Mouse (Mus musculus) myocyte (in vitro differentiated cells): ENCODE measurements around the gene Cpvl. TPM values are rescaled to one million over a fixed set of nuclear protein-coding genes. Genes with fewer than 3 reads are reported as not detected.

Source experiments
- H3K27me3 ChIP-seq: one replicate; pipeline ENCODE4 v1.6.1; 2011; ENCODE audit not compliant: control insufficient read depth, insufficient read depth, insufficient read length
- H3K36me3 ChIP-seq: one replicate; pipeline ENCODE4 v1.6.1; 2011; ENCODE audit not compliant: control insufficient read depth, insufficient read depth
- H3K4me2 ChIP-seq: one replicate; pipeline ENCODE4 v1.6.1; 2011; ENCODE audit warnings: low read depth, control low read depth
- H3K4me3 ChIP-seq: one replicate; pipeline ENCODE4 v1.5.1; 2011; ENCODE audit warnings: mild to moderate bottlenecking, control low read depth, moderate library complexity
- H3K79me2 ChIP-seq: one replicate; pipeline ENCODE4 v1.6.1; 2011; ENCODE audit not compliant: control insufficient read depth, insufficient read depth
- H3ac ChIP-seq: one replicate; pipeline ENCODE4 v1.6.1; 2011; ENCODE audit not compliant: control insufficient read depth, insufficient read length
- CEBPB ChIP-seq: IDR thresholded peaks from 2 replicates; pipeline ENCODE4 v1.6.1; 2011; ENCODE audit warnings: mild to moderate bottlenecking, moderate library complexity; ENCODE audit not compliant: poor library complexity, insufficient read depth, severe bottlenecking
- E2F4 ChIP-seq: IDR thresholded peaks from one replicate; pipeline ENCODE4 v1.6.1; 2011; ENCODE audit warnings: mild to moderate bottlenecking, control low read depth, moderate library complexity; ENCODE audit not compliant: insufficient read depth
- MAX ChIP-seq: IDR thresholded peaks from one replicate; pipeline ENCODE4 v1.6.1; 2011; ENCODE audit warnings: low read depth, mild to moderate bottlenecking, control low read depth
- MYOD1 ChIP-seq, 3 experiments: IDR thresholded peaks; one replicate each; pipeline ENCODE4 v1.6.1; 2011; ENCODE audit warnings: control low read depth in 2 of 3, low read depth in 2 of 3, mild to moderate bottlenecking in 2 of 3, moderate library complexity in 1 of 3; ENCODE audit not compliant: insufficient read length in 2 of 3, control insufficient read depth in 1 of 3
- MYOG ChIP-seq, 3 experiments: IDR thresholded peaks; one replicate each; pipeline ENCODE4 v1.6.1; 2011; ENCODE audit warnings: control low read depth in 2 of 3, low read depth in 2 of 3, mild to moderate bottlenecking in 2 of 3; ENCODE audit not compliant: insufficient read length in 2 of 3, control insufficient read depth in 1 of 3, insufficient read depth in 1 of 3
- POLR2A ChIP-seq: IDR thresholded peaks from one replicate; pipeline ENCODE4 v1.6.1; 2011; ENCODE audit warnings: low read depth, mild to moderate bottlenecking, control low read depth, moderate library complexity; ENCODE audit not compliant: insufficient read length
- POLR2AphosphoS2 ChIP-seq: IDR thresholded peaks from one replicate; pipeline ENCODE4 v1.6.1; 2011; ENCODE audit warnings: low read depth, control low read depth; ENCODE audit not compliant: insufficient read length
- REST ChIP-seq: IDR thresholded peaks from one replicate; pipeline ENCODE4 v1.6.1; 2011; ENCODE audit warnings: mild to moderate bottlenecking, control low read depth, moderate library complexity; ENCODE audit not compliant: insufficient read depth, insufficient read length
- SRF ChIP-seq: IDR thresholded peaks from one replicate; pipeline ENCODE4 v1.6.1; 2011; ENCODE audit warnings: low read depth; ENCODE audit not compliant: control insufficient read depth, insufficient read length
- TCF12 ChIP-seq: IDR thresholded peaks from one replicate; pipeline ENCODE4 v1.6.1; 2011; ENCODE audit warnings: mild to moderate bottlenecking, control low read depth; ENCODE audit not compliant: poor library complexity, insufficient read depth, severe bottlenecking
- TCF3 ChIP-seq: IDR thresholded peaks from one replicate; pipeline ENCODE4 v1.6.1; 2011; ENCODE audit warnings: low read depth, control low read depth; ENCODE audit not compliant: insufficient read length
- USF1 ChIP-seq: IDR thresholded peaks from one replicate; pipeline ENCODE4 v1.6.1; 2011; ENCODE audit warnings: low read depth, mild to moderate bottlenecking, control low read depth, moderate library complexity
- polyA plus RNA-seq: library from polyadenylated mRNA; unstranded; fragments of >200 nt; fragmentation: generic; extraction: Trizol; gene quantifications from one replicate; pipeline ENCODE4 v1.2.1, GENCODE M21; 2012; ENCODE audit warnings: missing spikeins

Gene Cpvl
- polyA plus RNA-seq, 1 experiment = not detected

- H3K4me3 ChIP-seq = no peak overlapping the region
- H3K4me2 ChIP-seq = no peak overlapping the region
- TF ChIP-seq SRF (no peak), REST (no peak), POLR2AphosphoS2 (no peak), E2F4 (no peak), TCF12 (no peak), USF1 (no peak), TCF3 (no peak), CEBPB (no peak), MAX (no peak), MYOG (IDR thresholded peaks at IDR 0.05; ENCODE audit: control insufficient read depth in 1 of 3, insufficient read depth in 1 of 3, insufficient read length in 2 of 3, low read depth in 2 of 3) (no peak), MYOD1 (IDR thresholded peaks at IDR 0.05; ENCODE audit: control insufficient read depth in 1 of 3, insufficient read length in 2 of 3, low read depth in 2 of 3) (no peak), POLR2A (no peak)
- H3K79me2 ChIP-seq = no peaks in the 10 kb centered on the region
- H3ac ChIP-seq = no peak overlapping the region
- no peaks in the 10 kb centered on the region for H3K36me3 ChIP-seq
- no peaks in the 10 kb centered on the region for H3K27me3 ChIP-seq
Observed at GRCm38 (mm10) chr6:53963906-53964496, 14.5 kb downstream of the Cpvl start.

GRCm38 (mm10) chr6:53962006-53962405 lies 16.5 kb downstream of the Cpvl start:
- no peak overlapping the region for H3ac ChIP-seq
- H3K79me2 ChIP-seq = no peaks in the 10 kb centered on the region
- H3K36me3 ChIP-seq = no peaks in the 10 kb centered on the region
- H3K27me3 ChIP-seq = no peaks in the 10 kb centered on the region
- H3K4me2 ChIP-seq = no peak overlapping the region
- TF ChIP-seq CEBPB (no peak), USF1 (no peak), MAX (no peak), POLR2AphosphoS2 (no peak), POLR2A (no peak), SRF (no peak), MYOG (IDR thresholded peaks at IDR 0.05; ENCODE audit: control insufficient read depth in 1 of 3, insufficient read depth in 1 of 3, insufficient read length in 2 of 3, low read depth in 2 of 3) (no peak), TCF12 (no peak), MYOD1 (IDR thresholded peaks at IDR 0.05; ENCODE audit: control insufficient read depth in 1 of 3, insufficient read length in 2 of 3, low read depth in 2 of 3) (no peak), REST (no peak), E2F4 (no peak)
- no peak overlapping the region for H3K4me3 ChIP-seq

DNA sequence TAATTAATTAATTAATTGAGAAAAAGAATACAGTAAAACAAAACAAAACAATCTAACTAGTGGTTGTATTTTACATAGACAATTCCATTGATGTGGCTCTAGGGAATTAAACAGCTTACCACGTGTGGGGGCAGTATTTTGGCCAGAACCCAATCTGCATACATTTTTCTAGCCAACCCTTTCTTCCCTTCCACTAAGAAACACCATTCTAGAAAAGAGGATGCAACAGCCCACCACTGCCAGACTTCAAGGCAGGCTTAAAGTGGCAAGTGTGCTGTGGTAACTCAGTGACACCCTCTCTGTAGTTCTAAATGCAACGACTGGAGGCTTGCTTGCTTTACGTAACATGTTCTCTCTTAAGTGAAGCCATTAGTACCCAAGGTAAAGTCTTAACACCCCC lies 18.6 kb downstream of the Cpvl start:
- Histone ChIP-seq H3K36me3 (no peaks in the 10 kb centered on the region), H3K79me2 (no peaks in the 10 kb centered on the region), H3ac (no peak overlapping the region), H3K27me3 (no peaks in the 10 kb centered on the region), H3K4me2 (no peak overlapping the region), H3K4me3 (no peak overlapping the region)
- no peak for TF ChIP-seq MAX
- no peak for TF ChIP-seq SRF
- no peak for TF ChIP-seq TCF3
- no peak for TF ChIP-seq TCF12
- TF ChIP-seq USF1 = no peak
- no peak for TF ChIP-seq POLR2AphosphoS2
- no peak for TF ChIP-seq REST
- TF ChIP-seq MYOD1 (IDR thresholded peaks at IDR 0.05; ENCODE audit: control insufficient read depth in 1 of 3, insufficient read length in 2 of 3, low read depth in 2 of 3) = no peak

DNA sequence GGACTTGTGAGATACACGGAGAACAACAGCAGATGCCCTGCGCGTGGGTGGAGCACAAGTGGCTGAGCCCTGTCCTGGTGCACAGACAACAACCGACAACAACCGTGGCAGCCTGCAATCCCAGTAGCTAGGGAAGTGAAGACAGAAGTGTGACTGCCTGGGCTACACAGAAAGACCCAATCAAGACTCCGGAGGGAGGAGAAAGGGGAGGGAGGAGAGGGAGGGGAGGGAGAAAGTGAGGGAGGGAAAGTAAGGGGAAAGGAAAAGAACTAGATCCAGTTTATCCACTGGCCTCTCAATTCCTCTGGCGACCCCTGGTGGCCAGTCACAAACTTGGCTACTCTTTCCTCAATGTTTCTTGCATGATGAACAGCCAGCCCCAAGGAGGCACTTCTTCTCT lies 20.1 kb downstream of the Cpvl start:
- Histone ChIP-seq H3K36me3 (no peaks in the 10 kb centered on the region), H3K4me2 (peak overlapping the region; percentile 60), H3K79me2 (no peaks in the 10 kb centered on the region), H3K4me3 (no peak overlapping the region), H3K27me3 (no peaks in the 10 kb centered on the region), H3ac (no peak overlapping the region)
- TF ChIP-seq POLR2AphosphoS2 (no peak), MYOG (IDR thresholded peaks at IDR 0.05; ENCODE audit: control insufficient read depth in 1 of 3, insufficient read depth in 1 of 3, insufficient read length in 2 of 3, low read depth in 2 of 3) (no peak), POLR2A (no peak), MYOD1 (IDR thresholded peaks at IDR 0.05; ENCODE audit: control insufficient read depth in 1 of 3, insufficient read length in 2 of 3, low read depth in 2 of 3) (no peak), CEBPB (no peak), REST (no peak), E2F4 (no peak), MAX (no peak), USF1 (no peak)

DNA sequence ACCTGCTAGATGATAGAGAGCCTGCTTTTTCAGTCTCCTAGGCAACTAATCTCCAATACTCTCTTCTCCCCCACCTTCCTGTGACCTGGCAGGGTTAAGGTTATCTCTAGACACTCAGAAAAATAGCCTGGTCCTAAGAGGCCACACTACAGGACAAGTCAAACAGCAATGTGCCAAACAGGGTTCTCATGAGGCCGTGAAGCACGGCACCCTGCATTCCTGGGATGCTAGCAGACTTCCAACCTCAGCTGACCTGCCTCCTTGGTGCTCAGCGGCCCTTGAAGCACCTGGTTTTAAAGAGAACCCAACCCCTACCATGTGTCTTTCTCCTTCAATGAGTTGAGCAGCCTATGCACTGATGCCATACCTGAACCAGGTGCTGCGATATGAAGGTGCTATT lies 22.0 kb downstream of the Cpvl start:
- H3K27me3 ChIP-seq = no peaks in the 10 kb centered on the region
- H3K4me2 ChIP-seq = no peak overlapping the region
- no peak overlapping the region for H3K4me3 ChIP-seq
- no peaks in the 10 kb centered on the region for H3K36me3 ChIP-seq
- no peaks in the 10 kb centered on the region for H3K79me2 ChIP-seq
- H3ac ChIP-seq = no peak overlapping the region
- TF ChIP-seq REST = no peak
- TF ChIP-seq TCF12 = no peak
- no peak for TF ChIP-seq CEBPB
- TF ChIP-seq E2F4 = no peak
- no peak for TF ChIP-seq MYOG (IDR thresholded peaks at IDR 0.05; ENCODE audit: control insufficient read depth in 1 of 3, insufficient read depth in 1 of 3, insufficient read length in 2 of 3, low read depth in 2 of 3)
- no peak for TF ChIP-seq POLR2AphosphoS2
- no peak for TF ChIP-seq USF1
- no peak for TF ChIP-seq MAX
- no peak for TF ChIP-seq TCF3
- no peak for TF ChIP-seq POLR2A
- TF ChIP-seq MYOD1 (IDR thresholded peaks at IDR 0.05; ENCODE audit: control insufficient read depth in 1 of 3, insufficient read length in 2 of 3, low read depth in 2 of 3) = no peak
- TF ChIP-seq SRF = no peak
